Mouse (Mus musculus): ENCODE data around the gene Adam12. TPM values are rescaled to one million over a fixed set of nuclear protein-coding genes. Genes with fewer than 3 reads are reported as not detected.

Gene Adam12
- total RNA-seq, 2 experiments from 2014 or later: 3.5 to 4.9 TPM

GRCm38 (mm10) chr7:134052486-134052885 lies 179.5 kb downstream of the Adam12 start:
- Histone ChIP-seq H3K27ac (no peak overlapping the region), H3K4me3 (no peak overlapping the region)
- intact Hi-C loops (cut with DNase I): no loop called here
- DNase-seq (ENCODE audit: extremely low spot score in 1 of 2, low spot score in 2 of 2): no peak
- no peak for TF ChIP-seq CTCF (IDR thresholded peaks at IDR 0.05)

GRCm38 (mm10) chr7:134050371-134050770 lies 181.6 kb downstream of the Adam12 start:
- no peak for TF ChIP-seq CTCF (IDR thresholded peaks at IDR 0.05)
- Histone ChIP-seq H3K27ac (no peak overlapping the region), H3K4me3 (no peak overlapping the region)
- DNase-seq (ENCODE audit: extremely low spot score in 1 of 2, low spot score in 2 of 2): no peak
- intact Hi-C loops (cut with DNase I): no loop called here

GRCm38 (mm10) chr7:134046376-134046775 lies 185.6 kb downstream of the Adam12 start:
- no peak for DNase-seq (ENCODE audit: extremely low spot score in 1 of 2, low spot score in 2 of 2)
- intact Hi-C loops (cut with DNase I): no loop called here
- no peak overlapping the region for H3K27ac ChIP-seq
- TF ChIP-seq CTCF (IDR thresholded peaks at IDR 0.05): no peak
- no peak overlapping the region for H3K4me3 ChIP-seq

GRCm38 (mm10) chr7:134043576-134043975 lies 188.4 kb downstream of the Adam12 start:
- Histone ChIP-seq H3K4me3 (no peak overlapping the region), H3K27ac (no peak overlapping the region)
- no peak for DNase-seq (ENCODE audit: extremely low spot score in 1 of 2, low spot score in 2 of 2)
- TF ChIP-seq CTCF (IDR thresholded peaks at IDR 0.05): no peak
- intact Hi-C loops (cut with DNase I): no loop called here

- intact Hi-C loops (cut with DNase I): no loop called here
- no peak overlapping the region for H3K4me3 ChIP-seq
- no peak overlapping the region for H3K27ac ChIP-seq
These were observed 189.3 kb downstream of the Adam12 start for GRCm38 (mm10) chr7:134042614-134043013.

GRCm38 (mm10) chr7:134033939-134034338 lies 198.0 kb downstream of the Adam12 start:
- Histone ChIP-seq H3K27ac (no peak overlapping the region), H3K4me3 (no peak overlapping the region)
- no peak for TF ChIP-seq CTCF (IDR thresholded peaks at IDR 0.05)
- no peak for DNase-seq (ENCODE audit: extremely low spot score in 1 of 2, low spot score in 2 of 2)
- intact Hi-C loops (cut with DNase I): no loop called here

More at GRCm38 (mm10) chr7:134042614-134043013, 189.3 kb downstream of the Adam12 start:
- no peak for DNase-seq (ENCODE audit: extremely low spot score in 1 of 2, low spot score in 2 of 2)
- no peak for TF ChIP-seq CTCF (IDR thresholded peaks at IDR 0.05)

GRCm38 (mm10) chr7:134032959-134033366 lies 199.0 kb downstream of the Adam12 start:
- intact Hi-C loops (cut with DNase I): no loop called here
- Histone ChIP-seq H3K4me3 (no peak overlapping the region), H3K27ac (no peak overlapping the region)
- DNase-seq (ENCODE audit: extremely low spot score in 1 of 2, low spot score in 2 of 2): peak in 1 of 2 experiments; percentile 29
- no peak for TF ChIP-seq CTCF (IDR thresholded peaks at IDR 0.05)

GRCm38 (mm10) chr7:134031787-134032186 lies 200.2 kb downstream of the Adam12 start:
- intact Hi-C loops (cut with DNase I): no loop called here
- TF ChIP-seq CTCF (IDR thresholded peaks at IDR 0.05): no peak
- H3K4me3 ChIP-seq: no peak overlapping the region
- no peak overlapping the region for H3K27ac ChIP-seq
- no peak for DNase-seq (ENCODE audit: extremely low spot score in 1 of 2, low spot score in 2 of 2)

GRCm38 (mm10) chr7:134031256-134031655 lies 200.7 kb downstream of the Adam12 start:
- intact Hi-C loops (cut with DNase I): no loop called here
- H3K27ac ChIP-seq: no peak overlapping the region
- DNase-seq (ENCODE audit: extremely low spot score in 1 of 2, low spot score in 2 of 2): no peak
- no peak overlapping the region for H3K4me3 ChIP-seq
- TF ChIP-seq CTCF (IDR thresholded peaks at IDR 0.05): no peak

- no peak overlapping the region for H3K4me3 ChIP-seq
- intact Hi-C loops (cut with DNase I): loop anchor here (5.0 kb wide), 1 partner anchor 194 kb away; no protein-coding TSS in a partner anchor
- no peak for TF ChIP-seq CTCF (IDR thresholded peaks at IDR 0.05)
- H3K27ac ChIP-seq: no peak overlapping the region
- DNase-seq (ENCODE audit: extremely low spot score in 1 of 2, low spot score in 2 of 2): no peak
These were observed 203.6 kb downstream of the Adam12 start for GRCm38 (mm10) chr7:134028281-134028830.

GRCm38 (mm10) chr7:134027020-134027415 lies 204.9 kb downstream of the Adam12 start:
- intact Hi-C loops (cut with DNase I): loop anchor here (5.0 kb wide), 1 partner anchor 195 kb away; no protein-coding TSS in a partner anchor
- no peak for TF ChIP-seq CTCF (IDR thresholded peaks at IDR 0.05)
- H3K4me3 ChIP-seq: no peak overlapping the region
- DNase-seq (ENCODE audit: extremely low spot score in 1 of 2, low spot score in 2 of 2): no peak
- no peak overlapping the region; the same call in 1 of the 2 replicates for H3K27ac ChIP-seq

- Histone ChIP-seq H3K4me3 (no peak overlapping the region), H3K27ac (no peak overlapping the region; the same call in 1 of the 2 replicates)
- no peak for TF ChIP-seq CTCF (IDR thresholded peaks at IDR 0.05)
- peak; percentile 21 to 43 for DNase-seq (ENCODE audit: extremely low spot score in 1 of 2, low spot score in 2 of 2)
- intact Hi-C loops (cut with DNase I): loop anchor here (5.0 kb wide), 1 partner anchor 196 kb away; no protein-coding TSS in a partner anchor
These were observed 205.5 kb downstream of the Adam12 start for GRCm38 (mm10) chr7:134026200-134027019.

Measured in left cerebral cortex, adult 2 months (tissue).